Mouse (Mus musculus): ENCODE measurements around the gene Tas1r1. TPM values are rescaled to one million over a fixed set of nuclear protein-coding genes. Genes with fewer than 3 reads are reported as not detected.

The Tas1r1 gene
- polyA plus RNA-seq, 1 experiment from 2014 or later = 0.79 TPM

DNA sequence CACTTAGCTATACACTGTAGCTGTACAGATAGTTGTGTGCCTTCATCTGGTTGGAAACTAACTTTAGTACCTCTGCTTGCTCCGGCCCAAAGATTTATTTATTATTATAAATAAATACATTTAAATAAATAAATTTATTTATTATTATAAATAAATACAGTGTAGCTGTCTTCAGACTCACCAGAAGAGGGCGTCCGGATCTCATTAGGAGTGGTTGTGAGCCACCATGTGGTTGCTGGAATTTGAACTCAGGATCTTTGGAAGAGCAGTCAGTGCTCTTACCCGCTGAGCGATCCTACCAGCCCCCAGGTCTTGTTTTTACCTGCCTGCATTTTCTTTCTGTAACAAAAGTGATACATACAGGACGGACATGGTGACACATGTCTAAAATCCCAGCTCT, 32.2 kb downstream of the Tas1r1 start:
- no peak for DNase-seq (ENCODE audit: extremely low spot score, low spot score)
- peaks cover 32% of the 10 kb centered on the region for H3K27me3 ChIP-seq (ENCODE audit: poor library complexity, severe bottlenecking)
- H3K4me3 ChIP-seq = no peak overlapping the region
- 71% methylated on average over 6 of the region's 6 CpGs for WGBS
- no peak overlapping the region for H3K27ac ChIP-seq
- H3K4me1 ChIP-seq = peaks cover 51% of the 10 kb centered on the region
- no peaks in the 10 kb centered on the region for H3K36me3 ChIP-seq (replicated peaks)
- H3K9me3 ChIP-seq = no peaks in the 10 kb centered on the region

DNA sequence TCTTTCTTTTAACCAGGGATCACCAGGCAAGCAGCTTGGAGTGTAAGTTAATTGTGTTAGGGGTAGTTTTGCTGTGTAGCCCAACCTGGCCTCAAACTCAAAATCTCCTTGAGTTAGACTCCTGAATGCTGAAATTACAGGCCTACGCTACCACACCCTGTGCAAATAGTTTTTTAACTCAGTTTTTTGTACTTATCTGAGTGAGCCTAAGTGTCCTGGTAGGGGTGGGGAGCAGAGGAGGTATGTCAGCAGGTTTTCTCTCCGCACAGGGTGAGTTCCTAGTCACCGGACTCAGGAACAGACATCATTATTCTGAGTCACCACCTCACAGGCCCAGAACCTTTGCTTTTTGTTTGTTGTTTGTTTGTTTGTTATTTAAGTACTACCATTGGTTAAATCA, 36.3 kb downstream of the Tas1r1 start:
- Histone ChIP-seq H3K4me3 (no peak overlapping the region), H3K9me3 (no peaks in the 10 kb centered on the region), H3K4me1 (peaks cover 18% of the 10 kb centered on the region), H3K27ac (no peak overlapping the region), H3K27me3 (ENCODE audit: poor library complexity, severe bottlenecking) (peaks cover 15% of the 10 kb centered on the region), H3K36me3 (replicated peaks) (no peaks in the 10 kb centered on the region)
- WGBS = 93% methylated on average over 3 of the region's 3 CpGs
- DNase-seq (ENCODE audit: extremely low spot score, low spot score) = no peak

DNA sequence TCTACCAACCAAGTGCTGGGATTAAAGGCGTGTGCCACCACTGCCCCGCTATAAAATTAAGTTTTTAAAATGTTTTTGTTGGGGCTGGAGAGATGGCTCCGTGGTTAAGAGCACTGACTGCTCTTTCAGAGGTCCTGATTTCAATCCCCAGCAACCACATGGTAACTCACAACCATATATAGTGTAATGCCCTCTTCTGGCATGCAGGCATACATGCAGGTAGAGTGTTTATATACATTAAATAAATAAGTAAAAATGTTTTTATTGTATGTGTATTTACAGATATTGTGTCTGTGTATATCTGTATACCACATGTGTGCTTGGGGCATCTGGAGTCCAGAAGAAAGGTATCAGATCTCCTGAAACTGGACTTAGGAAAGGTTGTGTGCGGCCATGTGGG, 37.0 kb downstream of the Tas1r1 start:
- peaks cover 16% of the 10 kb centered on the region for H3K4me1 ChIP-seq
- no peaks in the 10 kb centered on the region for H3K9me3 ChIP-seq
- DNase-seq (ENCODE audit: extremely low spot score, low spot score) = no peak
- no peaks in the 10 kb centered on the region for H3K36me3 ChIP-seq (replicated peaks)
- H3K4me3 ChIP-seq = no peak overlapping the region
- peaks cover 8% of the 10 kb centered on the region for H3K27me3 ChIP-seq (ENCODE audit: poor library complexity, severe bottlenecking)
- 70% methylated on average over 4 of the region's 4 CpGs for WGBS
- H3K27ac ChIP-seq = no peak overlapping the region

DNA sequence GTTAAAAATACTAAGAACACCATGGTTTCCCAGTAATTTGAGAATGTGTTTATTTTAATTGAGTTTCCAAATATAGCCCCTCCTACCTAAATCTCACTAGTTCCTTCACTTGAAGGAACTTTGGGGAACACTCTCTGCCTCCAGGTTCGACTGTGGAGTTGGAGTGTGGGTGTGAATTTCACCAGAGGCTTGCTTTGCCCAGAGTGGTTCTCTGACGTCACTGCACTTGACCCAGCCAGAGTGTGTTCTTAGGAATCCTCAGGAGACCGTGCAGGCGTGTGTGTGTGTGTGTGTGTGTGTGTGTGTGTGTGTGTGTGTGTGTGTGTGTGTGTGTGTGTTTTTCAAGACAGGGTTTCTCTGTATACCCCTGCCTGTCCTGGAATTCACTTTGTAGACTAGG, 37.5 kb downstream of the Tas1r1 start:
- peaks cover 16% of the 10 kb centered on the region for H3K4me1 ChIP-seq
- H3K27me3 ChIP-seq (ENCODE audit: poor library complexity, severe bottlenecking) = peaks cover 7% of the 10 kb centered on the region; the same call in 1 of the 2 replicates
- WGBS = 72% methylated on average over 4 of the region's 4 CpGs
- no peaks in the 10 kb centered on the region for H3K36me3 ChIP-seq (replicated peaks)
- no peak for DNase-seq (ENCODE audit: extremely low spot score, low spot score)
- no peak overlapping the region for H3K4me3 ChIP-seq
- H3K9me3 ChIP-seq = no peaks in the 10 kb centered on the region
- no peak overlapping the region for H3K27ac ChIP-seq

DNA sequence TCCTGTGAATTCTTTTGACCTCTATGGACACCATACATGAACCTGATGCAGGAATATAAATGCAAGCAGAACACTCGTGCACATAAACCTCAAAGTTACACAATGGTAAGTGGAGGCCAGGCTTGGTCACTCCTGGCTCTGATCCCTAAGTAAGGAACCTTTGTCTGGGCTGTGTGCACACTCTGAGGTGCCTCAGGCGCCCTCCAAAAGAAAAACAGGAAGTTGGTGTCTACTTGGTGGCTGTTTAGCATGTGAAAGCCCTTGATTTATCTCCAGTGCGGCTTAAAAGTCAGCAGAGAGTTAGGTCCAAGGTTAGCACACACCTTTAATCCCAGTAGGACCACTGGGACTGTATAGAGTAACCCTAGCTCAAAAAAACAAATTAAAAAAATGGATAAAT, 38.9 kb downstream of the Tas1r1 start:
- no peak overlapping the region for H3K27ac ChIP-seq
- H3K4me1 ChIP-seq = peaks cover 23% of the 10 kb centered on the region
- H3K9me3 ChIP-seq = no peaks in the 10 kb centered on the region
- peaks cover 7% of the 10 kb centered on the region; the same call in 1 of the 2 replicates for H3K27me3 ChIP-seq (ENCODE audit: poor library complexity, severe bottlenecking)
- H3K4me3 ChIP-seq = no peak overlapping the region
- no peak for DNase-seq (ENCODE audit: extremely low spot score, low spot score)
- H3K36me3 ChIP-seq (replicated peaks) = no peaks in the 10 kb centered on the region
- 63% methylated on average over 3 of the region's 3 CpGs for WGBS

DNA sequence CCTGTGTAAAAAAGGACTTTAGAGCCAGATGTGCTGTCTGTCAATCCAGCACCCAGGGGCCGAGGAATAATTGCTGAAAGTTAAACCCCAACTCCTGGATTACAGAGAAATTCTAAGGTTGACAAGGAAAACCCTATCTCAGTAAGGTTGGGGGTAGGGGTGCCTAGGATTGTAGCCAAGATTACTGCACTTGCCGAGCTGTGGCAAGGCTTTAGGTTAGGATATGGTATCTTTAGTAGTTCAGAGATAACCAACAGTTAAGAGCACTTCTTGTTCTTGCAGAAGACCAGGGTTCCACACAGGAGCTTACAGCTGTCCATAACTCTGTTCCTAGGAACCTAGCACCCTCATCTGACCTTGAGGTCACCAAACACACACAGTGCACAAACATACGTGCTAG, 40.7 kb downstream of the Tas1r1 start:
- Histone ChIP-seq H3K27ac (no peak overlapping the region), H3K4me3 (peak overlapping the region; percentile 97), H3K27me3 (ENCODE audit: poor library complexity, severe bottlenecking) (peaks cover 13% of the 10 kb centered on the region), H3K9me3 (no peaks in the 10 kb centered on the region), H3K4me1 (peaks cover 38% of the 10 kb centered on the region), H3K36me3 (replicated peaks) (peaks cover 12% of the 10 kb centered on the region)
- WGBS = 80% methylated on average over 3 of the region's 3 CpGs
- no peak for DNase-seq (ENCODE audit: extremely low spot score, low spot score)

DNA sequence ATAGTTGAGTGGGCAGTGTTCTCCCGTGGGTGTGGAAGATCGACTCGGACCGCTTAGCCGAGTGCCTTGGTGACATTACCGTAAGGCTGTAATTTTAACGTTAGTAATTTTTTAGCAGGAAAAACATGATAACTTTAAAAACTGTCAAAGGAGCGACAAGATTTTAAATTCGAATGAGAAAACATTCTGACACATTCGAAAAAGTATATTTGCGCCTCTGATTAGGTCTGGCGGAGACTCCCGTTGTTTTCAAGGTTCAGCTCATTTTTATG, 41.5 kb downstream of the Tas1r1 start:
- Histone ChIP-seq H3K4me1 (peaks cover 38% of the 10 kb centered on the region), H3K4me3 (peak overlapping the region; percentile 97), H3K36me3 (replicated peaks) (peaks cover 20% of the 10 kb centered on the region), H3K27ac (peak overlapping the region; percentile 95), H3K27me3 (ENCODE audit: poor library complexity, severe bottlenecking) (peaks cover 13% of the 10 kb centered on the region), H3K9me3 (no peaks in the 10 kb centered on the region)
- DNase-seq (ENCODE audit: extremely low spot score, low spot score) = no peak
- WGBS = 7% methylated on average over 13 of the region's 13 CpGs

DNA sequence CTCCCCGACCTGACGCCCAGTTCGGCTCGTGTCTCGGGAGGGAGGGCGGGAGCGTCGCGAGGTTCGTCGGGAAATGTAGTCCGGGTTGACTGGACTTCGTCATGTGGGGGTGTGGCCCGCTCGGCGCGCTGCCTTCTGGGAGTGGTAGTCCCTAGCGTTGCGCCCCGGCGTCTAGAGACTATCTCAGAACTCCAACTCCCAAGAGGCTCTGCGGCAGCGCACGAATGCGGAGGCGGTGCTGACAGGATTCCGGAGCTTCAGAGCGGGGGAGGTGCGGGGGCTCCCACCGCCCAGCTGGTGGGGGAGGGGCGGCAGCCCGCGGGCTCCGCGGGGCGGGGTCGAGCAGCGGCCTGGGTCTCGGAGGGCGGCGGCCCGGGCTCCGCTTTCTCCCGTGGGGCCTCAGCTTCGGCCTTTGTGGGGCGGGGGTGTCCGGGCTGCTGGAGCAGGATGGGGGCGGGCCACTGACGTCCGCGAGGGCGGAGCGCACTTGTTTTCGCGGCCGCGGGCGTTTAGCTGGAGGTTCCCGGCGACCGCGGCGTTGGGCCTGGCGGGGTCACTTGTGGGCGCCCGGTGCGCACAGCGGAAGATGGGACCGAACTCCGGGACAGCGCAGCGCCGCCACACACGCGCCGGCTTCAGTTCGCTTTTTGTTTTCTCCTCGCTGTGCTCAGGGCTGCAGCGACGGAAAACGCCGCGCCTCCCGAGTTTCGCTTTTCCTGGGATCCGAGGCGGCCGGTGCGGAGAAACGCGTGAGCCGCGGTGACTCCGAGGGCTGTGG, 42.0 kb downstream of the Tas1r1 start, which contains the start of gene Phf13:
Phf13 (minus strand) TSS at position 86 of the 778 bp plus-strand sequence.
- H3K27ac ChIP-seq = peak within 1 kb of the TSS; percentile 95
- peaks cover 38% of the 10 kb centered on the region for H3K4me1 ChIP-seq
- WGBS = under 1% methylated on average over 93 of the region's 94 CpGs
- DNase-seq (ENCODE audit: extremely low spot score, low spot score) = peak; percentile 100
- peaks cover 13% of the 10 kb centered on the region for H3K27me3 ChIP-seq (ENCODE audit: poor library complexity, severe bottlenecking)
- H3K9me3 ChIP-seq = no peaks in the 10 kb centered on the region
- H3K4me3 ChIP-seq = peak within 1 kb of the TSS; percentile 97
- peaks cover 25% of the 10 kb centered on the region for H3K36me3 ChIP-seq (replicated peaks)

DNA sequence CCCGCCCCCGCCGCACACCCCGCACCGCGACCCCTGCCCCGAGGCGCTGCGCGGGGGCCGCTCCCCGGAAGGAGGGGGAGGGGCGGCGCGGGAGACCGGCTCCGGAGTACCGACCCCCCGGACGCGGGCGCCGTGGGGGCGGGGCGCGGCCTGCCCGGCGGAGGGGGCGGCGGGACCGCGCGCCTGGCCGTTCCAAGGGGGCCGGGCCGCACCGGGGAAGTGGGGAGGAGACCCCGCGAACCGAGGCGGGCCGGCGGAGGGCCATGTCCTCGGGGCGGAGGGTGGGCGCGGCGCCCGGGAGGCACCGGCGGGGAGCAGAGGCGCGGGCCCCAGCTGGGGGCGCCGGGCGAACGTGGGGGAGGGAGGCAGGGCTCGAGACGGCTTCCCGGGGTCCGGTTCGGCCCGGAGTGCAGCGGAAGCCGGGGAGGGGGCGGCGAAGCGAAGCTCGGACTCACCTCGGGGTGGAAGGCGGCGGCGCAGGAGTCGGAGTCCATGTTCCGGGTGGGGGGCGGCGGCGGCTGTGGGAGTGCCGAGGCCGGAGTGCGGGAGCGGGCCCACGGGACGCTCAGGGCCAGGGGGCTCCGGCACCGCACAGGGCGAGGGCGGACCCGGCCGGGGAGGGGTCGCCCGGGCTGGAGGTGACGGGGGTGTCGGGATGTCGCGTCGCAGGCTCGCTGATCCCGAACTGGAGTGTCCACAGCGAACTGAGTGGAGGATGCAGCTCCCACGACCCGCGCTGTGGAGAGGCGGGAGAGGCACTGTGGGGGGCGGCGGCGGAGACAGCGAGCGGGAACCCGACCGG, 42.8 kb downstream of the Tas1r1 start:
- H3K9me3 ChIP-seq = no peaks in the 10 kb centered on the region
- peaks cover 39% of the 10 kb centered on the region for H3K4me1 ChIP-seq
- peak overlapping the region; percentile 97 for H3K4me3 ChIP-seq
- H3K27me3 ChIP-seq (ENCODE audit: poor library complexity, severe bottlenecking) = peaks cover 13% of the 10 kb centered on the region
- H3K36me3 ChIP-seq (replicated peaks) = peaks cover 33% of the 10 kb centered on the region
- H3K27ac ChIP-seq = peak overlapping the region; percentile 95
- DNase-seq (ENCODE audit: extremely low spot score, low spot score) = no peak
- WGBS = 2% methylated on average over 92 of the region's 111 CpGs

DNA sequence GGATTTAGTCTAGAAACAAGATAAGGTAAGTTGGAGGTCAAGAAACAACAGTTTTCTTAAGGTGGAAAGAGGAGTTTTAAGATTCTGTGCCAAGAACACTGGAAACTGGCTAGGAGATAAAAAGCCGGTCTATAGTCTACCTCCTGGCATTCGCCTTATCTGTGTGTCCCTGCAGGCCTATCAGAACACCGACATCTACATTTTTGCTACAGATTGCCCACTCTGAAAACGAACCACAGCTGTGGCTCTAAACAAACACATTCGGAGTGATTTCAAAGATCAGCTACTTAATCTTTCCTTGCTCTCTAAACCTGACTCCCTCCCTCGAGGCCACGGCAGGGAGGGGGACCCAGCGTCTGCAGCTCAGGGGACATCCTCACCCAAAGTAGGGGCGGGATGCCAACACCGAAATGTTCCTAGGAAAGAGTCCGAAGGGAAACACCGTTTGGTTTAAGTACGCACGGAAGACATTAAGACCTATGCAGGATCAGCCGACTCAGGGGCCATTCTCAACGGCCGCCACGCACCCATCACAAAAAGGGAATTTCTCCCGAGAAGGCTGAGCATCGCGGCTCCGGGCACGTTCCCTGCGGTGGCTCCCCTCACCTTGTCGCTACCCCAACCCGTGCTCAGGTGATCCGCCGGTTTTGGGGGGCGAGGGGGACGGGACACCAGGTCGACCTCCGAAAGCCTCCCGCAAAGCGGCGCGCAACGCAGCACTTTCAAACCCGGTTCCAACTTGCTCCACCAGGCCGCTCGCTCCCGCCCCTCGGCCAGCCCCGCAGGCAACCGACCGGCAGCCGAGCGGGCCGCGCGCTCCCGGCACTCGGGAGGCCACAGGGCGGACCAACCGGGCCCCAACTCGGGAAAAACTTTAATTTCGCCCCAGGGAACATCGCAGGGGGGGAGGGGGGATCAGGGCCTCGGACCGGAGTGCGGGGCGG, 43.9 kb downstream of the Tas1r1 start:
- peak overlapping the region; percentile 95 for H3K27ac ChIP-seq
- no peaks in the 10 kb centered on the region for H3K9me3 ChIP-seq
- peak overlapping the region; percentile 97 for H3K4me3 ChIP-seq
- peak; percentile 53 for DNase-seq (ENCODE audit: extremely low spot score, low spot score)
- peaks cover 13% of the 10 kb centered on the region for H3K27me3 ChIP-seq (ENCODE audit: poor library complexity, severe bottlenecking)
- H3K4me1 ChIP-seq = peaks cover 43% of the 10 kb centered on the region
- H3K36me3 ChIP-seq (replicated peaks) = peaks cover 44% of the 10 kb centered on the region
- WGBS = under 1% methylated on average over 61 of the region's 61 CpGs

DNA sequence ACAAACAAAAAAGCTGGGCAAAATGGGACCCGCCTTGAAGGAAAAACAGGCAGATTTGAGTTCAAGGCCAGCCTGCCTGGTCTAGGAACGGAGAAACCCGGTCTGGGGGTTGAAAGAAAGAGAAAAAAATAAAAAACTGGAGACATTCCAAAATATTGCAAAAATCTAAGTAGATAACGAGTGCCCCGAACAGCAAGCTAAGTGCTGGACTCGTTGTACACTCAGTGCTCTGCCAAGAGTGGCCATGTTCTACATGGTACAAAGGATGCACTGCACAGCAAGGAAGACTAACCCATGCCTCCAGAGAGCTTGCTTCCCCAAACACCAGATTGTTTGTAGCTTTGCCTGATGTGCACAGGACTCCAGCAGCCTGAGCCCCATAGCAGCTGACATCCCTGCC, 45.3 kb downstream of the Tas1r1 start:
- DNase-seq (ENCODE audit: extremely low spot score, low spot score) = no peak
- Histone ChIP-seq H3K27me3 (ENCODE audit: poor library complexity, severe bottlenecking) (peaks cover 12% of the 10 kb centered on the region), H3K36me3 (replicated peaks) (peaks cover 46% of the 10 kb centered on the region), H3K4me3 (peak overlapping the region; percentile 97; the same call in 1 of the 2 replicates), H3K4me1 (peaks cover 55% of the 10 kb centered on the region), H3K9me3 (no peaks in the 10 kb centered on the region), H3K27ac (no peak overlapping the region)
- WGBS = 92% methylated on average over 6 of the region's 6 CpGs

DNA sequence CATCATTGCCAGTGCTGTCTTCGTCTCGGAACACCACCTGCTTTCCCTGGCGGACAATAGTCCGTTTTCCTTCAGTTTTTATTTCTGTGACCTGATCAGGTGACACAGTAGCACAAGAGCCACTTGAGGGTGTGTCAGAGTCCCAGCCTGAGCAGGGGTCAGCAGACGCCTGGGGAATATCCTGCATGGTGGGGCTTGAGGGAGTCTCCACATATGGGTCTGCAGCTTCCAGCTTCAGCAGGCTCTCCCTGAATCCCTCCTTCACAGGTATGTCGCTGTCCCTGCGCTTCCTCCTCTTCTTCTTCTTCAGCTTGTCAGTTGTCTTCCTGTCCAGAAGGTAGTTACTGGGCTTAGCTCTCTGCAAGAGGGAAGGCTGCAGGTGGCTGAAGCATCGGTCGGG, 46.3 kb downstream of the Tas1r1 start:
- Histone ChIP-seq H3K4me1 (peaks cover 58% of the 10 kb centered on the region), H3K9me3 (no peaks in the 10 kb centered on the region), H3K27me3 (ENCODE audit: poor library complexity, severe bottlenecking) (peaks cover 6% of the 10 kb centered on the region; the same call in 1 of the 2 replicates), H3K36me3 (replicated peaks) (peaks cover 46% of the 10 kb centered on the region), H3K27ac (no peak overlapping the region), H3K4me3 (0 out of 2 replicates have a peak overlapping the region, but pooled peaks have one; percentile 6)
- 93% methylated on average over 9 of the region's 9 CpGs for WGBS
- DNase-seq (ENCODE audit: extremely low spot score, low spot score) = no peak
